Mouse (Mus musculus): ENCODE measurements around the gene Gm17349. TPM values are rescaled to one million over a fixed set of nuclear protein-coding genes. Genes with fewer than 3 reads are reported as not detected.

The Gm17349 gene
- polyA plus RNA-seq, 1 experiment from 2014 or later = not detected

Other genes with a start within 250 kb of the Gm17349 start
- 9.1 and 12.4 TPM in 2 replicates for gene Nckap5l, start 247.7 kb downstream of the Gm17349 start, polyA plus RNA-seq (2014; fragmentation: Nextera tagmentation; extraction: Ambion mirVana)
- gene Bcdin3d, start 230.8 kb downstream of the Gm17349 start, polyA plus RNA-seq (2014; fragmentation: Nextera tagmentation; extraction: Ambion mirVana) = 22.4 and 25.4 TPM in 2 replicates
- gene Faim2, start 177.3 kb downstream of the Gm17349 start, polyA plus RNA-seq (2014; fragmentation: Nextera tagmentation; extraction: Ambion mirVana) = 11.6 and 12.7 TPM in 2 replicates
- not detected in 2 replicates for gene Aqp2, start 126.4 kb downstream of the Gm17349 start, polyA plus RNA-seq (2014; fragmentation: Nextera tagmentation; extraction: Ambion mirVana)
- 0.15 TPM in 1 of 2 replicates, not detected in the other for gene Aqp5, start 114.7 kb downstream of the Gm17349 start, polyA plus RNA-seq (2014; fragmentation: Nextera tagmentation; extraction: Ambion mirVana)
- gene Aqp6, start 104.1 kb downstream of the Gm17349 start, polyA plus RNA-seq (2014; fragmentation: Nextera tagmentation; extraction: Ambion mirVana) = 0.10 TPM in 1 of 2 replicates, not detected in the other
- gene Racgap1, start 53.8 kb downstream of the Gm17349 start, polyA plus RNA-seq (2014; fragmentation: Nextera tagmentation; extraction: Ambion mirVana) = 74.2 and 78.9 TPM in 2 replicates
- 15.6 and 18.9 TPM in 2 replicates for gene Asic1, start 35.1 kb downstream of the Gm17349 start, polyA plus RNA-seq (2014; fragmentation: Nextera tagmentation; extraction: Ambion mirVana)
- 90.7 and 98.1 TPM in 2 replicates for gene Smarcd1, start 3.4 kb downstream of the Gm17349 start, polyA plus RNA-seq (2014; fragmentation: Nextera tagmentation; extraction: Ambion mirVana)
- gene Gpd1, start 12.0 kb upstream of the Gm17349 start, polyA plus RNA-seq (2014; fragmentation: Nextera tagmentation; extraction: Ambion mirVana) = 0.77 and 1.2 TPM in 2 replicates
- 195 and 238 TPM in 2 replicates for gene Cox14, start 20.1 kb upstream of the Gm17349 start, polyA plus RNA-seq (2014; fragmentation: Nextera tagmentation; extraction: Ambion mirVana)
- 71.9 and 72.5 TPM in 2 replicates for gene Cers5, start 67.4 kb upstream of the Gm17349 start, polyA plus RNA-seq (2014; fragmentation: Nextera tagmentation; extraction: Ambion mirVana)
- gene Lima1, start 170.0 kb upstream of the Gm17349 start, polyA plus RNA-seq (2014; fragmentation: Nextera tagmentation; extraction: Ambion mirVana) = 27.0 and 32.1 TPM in 2 replicates